Mouse (Mus musculus): Measurements from ENCODE around the gene Dner. TPM values are rescaled to one million over a fixed set of nuclear protein-coding genes. Genes with fewer than 3 reads are reported as not detected.

Dner gene
- total RNA-seq, 2 experiments from 2014 or later, result not detected

DNA sequence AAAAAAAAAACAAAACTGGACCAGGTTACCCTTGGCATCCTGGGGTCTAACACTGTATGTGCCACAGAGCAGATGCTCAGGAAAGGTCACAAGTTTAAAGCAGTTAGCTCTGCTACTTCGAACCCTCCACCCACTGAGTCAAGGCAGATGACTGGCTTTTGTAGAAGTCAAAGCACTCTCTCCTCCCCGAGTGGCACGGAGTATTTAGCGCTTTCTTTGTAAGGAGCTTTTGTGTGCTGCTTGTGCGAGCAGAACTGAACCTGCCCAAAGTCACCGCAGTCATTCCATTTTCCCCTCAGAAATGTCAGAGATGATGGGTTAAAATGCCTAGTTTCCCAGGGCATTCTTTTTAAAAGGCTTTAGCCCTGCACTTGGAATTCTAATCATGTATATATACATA is 59.1 kb downstream of the Dner start:
- DNase-seq, result no peak

DNA sequence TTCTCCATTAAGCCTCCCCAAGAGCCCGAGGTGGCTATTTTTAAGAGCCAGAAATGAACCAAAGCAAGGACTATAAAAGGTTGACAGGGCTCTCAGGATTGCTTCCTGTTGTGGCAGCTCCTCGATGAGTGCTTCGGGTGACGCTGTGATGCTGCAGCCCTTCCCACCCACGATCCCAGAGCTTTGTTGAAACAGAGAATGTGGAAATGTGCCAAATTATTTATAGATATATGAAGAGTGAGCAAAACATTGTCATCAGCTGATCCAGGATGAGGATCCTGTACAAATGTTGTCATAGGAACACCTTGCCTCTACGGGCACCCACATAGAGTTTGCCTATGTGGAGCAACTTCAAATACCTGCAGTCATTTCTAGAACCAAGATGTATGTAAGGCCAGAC is 67.8 kb downstream of the Dner start:
- DNase-seq, result no peak

DNA sequence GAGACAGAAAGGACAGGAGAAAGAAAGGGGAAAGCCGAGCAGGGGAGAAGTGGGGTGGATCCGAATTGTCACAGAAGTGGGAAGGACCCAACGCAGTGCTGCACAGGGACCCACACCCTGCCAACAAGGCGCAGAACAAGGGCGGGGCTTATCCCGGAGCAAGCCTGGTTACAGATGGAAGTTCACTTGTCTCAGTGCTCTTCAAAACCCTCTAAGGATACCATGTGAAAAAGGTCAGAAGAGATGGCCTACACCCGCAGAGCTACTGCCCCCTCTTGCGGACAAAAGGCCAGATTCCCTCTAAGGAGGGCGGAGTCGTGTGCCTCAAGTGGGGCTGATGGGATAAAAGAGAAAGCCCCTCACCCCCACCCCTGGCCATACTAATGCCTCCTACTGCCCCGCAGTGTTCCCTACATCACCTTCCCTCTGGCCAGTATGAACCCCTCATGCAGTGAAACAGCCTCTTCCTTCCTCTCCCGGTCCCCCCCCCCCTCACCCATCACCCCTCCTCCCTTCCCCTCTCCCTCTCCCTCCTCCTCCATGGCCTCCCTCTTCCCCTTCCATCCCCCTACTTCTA is 73.0 kb downstream of the Dner start:
- DNase-seq, result no peak

DNA sequence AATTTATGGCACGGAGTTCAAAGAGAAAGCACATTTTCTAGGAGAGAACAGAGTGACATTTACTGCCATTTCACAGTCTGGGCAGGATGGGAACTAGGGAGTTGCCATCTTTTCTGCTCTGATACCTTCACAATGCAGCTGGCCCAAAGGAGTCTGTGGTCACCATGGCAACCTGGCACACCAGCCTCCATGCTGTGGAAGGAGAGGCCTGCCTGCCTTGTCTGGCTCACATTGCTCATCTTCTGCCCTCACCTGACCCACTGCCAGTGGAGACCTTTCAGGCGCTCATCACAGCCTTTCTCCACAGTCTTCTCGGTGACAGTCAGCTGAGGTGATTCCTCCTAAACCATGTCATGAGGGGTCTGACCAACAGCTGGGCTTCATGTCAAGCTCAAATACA is 74.7 kb downstream of the Dner start:
- no peak for DNase-seq

DNA sequence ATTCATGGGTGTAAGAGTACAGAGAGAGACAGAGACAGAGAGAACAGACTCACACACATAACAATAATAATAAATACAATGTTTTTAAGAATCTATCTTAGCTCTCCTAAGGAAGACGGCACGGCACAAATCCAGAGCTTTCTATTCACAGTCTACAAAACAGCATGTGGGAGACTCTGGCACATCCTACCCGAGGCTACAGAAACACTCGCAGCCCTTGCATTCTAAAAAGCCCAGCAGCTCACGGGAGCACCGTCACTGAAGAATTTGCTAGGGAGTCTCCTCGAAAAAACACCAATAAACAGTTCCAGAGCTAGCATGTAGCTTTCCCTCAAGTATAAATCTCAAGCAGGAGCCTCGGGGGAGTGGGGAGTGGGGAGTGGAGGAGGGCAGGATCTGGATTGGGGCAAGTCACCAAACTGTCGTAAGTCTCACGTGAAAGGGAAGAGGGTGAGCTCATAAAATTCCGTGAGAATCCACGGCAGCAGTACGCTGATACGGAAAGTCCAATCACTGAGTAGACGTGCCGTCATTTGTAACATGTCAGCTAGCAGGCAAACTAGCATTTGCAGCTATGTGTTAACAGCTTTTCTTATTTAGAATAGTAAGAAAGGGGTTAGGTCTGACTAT is 76.8 kb downstream of the Dner start:
- DNase-seq, result peak in 1 of 2 experiments; percentile 6

DNA sequence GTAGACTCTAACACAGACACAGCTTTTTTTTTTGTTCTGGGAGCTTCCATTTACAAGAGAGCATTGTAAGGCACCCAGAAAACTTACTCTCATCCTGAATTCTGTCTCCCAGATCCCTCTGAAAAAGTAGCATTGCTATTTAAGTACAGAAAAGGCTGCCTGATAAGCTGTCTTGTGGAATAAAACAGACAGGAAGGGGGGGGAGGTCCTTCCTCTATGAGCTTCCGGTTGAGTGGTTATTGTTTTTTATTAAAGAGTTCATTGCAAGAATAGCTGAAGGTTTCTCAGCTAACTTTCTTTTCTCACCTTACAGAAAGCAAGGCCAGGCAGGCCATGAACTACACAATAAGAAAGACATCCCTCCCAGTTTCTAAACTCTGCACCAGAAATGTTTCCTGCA is 77.9 kb downstream of the Dner start:
- no peak for DNase-seq

DNA sequence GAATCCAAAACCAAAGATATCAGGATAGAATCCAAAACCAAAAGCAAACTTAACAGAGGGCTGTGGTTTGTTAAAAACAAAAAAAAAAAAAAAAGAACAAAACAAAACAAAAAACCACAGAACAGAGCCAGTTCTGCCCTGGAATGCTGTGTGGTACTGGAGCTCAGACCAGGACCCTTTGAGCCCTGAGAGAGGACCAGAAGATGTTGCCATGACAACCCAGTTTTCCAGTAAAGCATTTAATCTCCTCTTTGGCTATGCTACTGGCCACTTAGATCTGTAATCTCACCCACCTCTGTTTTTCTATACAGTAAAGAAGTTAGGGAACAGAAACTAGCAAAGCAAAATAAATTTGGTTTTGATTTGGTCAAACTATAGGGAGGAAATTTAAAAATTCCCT is 79.9 kb downstream of the Dner start:
- DNase-seq, result no peak

DNA sequence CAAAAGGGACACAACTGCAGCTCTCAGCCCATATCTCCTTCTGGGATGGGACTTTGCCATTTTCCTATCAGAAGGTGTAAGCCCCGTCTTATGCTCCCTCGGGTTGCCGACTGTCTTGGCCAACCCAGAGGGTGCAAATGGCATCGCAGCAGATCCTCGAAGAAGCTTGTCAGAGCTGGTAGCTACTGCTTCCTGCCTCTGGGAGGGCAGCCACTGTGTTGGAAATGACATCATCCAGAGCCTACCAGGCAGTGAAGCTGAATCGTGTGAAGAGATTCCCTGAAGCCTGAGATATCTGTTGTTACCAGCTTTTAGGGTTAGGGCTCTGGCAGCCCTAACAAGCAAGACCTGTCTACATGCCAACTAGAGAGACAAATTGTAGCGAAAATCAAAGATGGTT is 81.4 kb downstream of the Dner start:
- no peak for DNase-seq

DNA sequence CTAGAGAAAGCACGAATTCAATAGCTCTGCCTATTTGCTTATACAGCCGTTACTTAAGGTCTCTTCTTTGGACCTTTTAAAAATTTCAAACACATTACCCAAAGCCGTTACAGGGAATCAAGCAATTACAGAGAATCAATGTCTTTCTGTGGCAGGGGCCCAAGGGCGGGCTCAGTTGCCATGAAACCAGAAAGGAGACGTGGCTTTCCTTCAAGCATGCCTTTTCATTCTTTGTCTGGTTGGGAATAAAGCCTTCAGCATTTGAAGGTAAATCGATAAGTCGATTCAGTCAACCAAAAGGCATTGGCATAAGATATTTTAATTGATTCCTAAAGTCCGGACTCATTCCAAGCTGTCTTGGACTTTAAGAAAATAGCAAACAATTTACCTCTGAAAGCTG is 82.9 kb downstream of the Dner start:
- no peak for DNase-seq

DNA sequence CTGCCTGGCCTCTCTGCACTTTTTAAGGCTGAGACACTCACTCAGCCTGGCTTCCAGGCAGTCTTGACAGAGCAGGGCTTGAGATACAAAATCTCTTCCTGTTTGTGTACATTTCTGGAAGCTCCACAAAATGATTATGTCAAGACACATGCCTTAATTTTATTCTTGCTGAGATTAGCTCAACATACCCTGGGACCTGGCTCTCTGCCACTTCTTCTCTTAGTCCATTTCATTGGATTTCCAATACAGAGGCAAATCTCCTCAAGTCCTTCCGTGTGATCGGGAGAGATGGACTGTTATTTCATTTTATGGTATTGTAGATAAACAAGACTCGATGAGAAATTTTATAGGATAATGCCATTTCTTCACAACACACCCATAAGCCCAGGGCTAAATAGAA is 84.7 kb downstream of the Dner start:
- no peak for DNase-seq

DNA sequence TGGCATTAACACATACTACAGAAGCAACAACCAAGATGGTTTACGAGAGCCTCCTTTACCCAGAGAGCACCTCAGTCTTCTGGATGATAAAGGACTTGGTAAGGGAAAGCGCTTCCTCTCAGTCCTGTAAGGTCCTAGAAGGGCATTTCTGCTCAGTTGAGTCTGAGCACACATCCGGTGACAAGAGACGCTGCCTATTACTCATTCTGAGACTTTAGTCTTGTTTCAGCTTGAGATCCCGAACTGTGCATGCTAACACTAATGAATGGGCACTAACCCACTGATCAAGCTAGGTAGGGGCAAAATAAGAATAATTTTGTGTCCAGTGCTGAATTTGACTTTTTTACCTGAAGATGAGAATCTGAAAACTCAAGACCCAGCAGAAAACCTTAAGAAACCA is 97.0 kb downstream of the Dner start:
- DNase-seq, result no peak

DNA sequence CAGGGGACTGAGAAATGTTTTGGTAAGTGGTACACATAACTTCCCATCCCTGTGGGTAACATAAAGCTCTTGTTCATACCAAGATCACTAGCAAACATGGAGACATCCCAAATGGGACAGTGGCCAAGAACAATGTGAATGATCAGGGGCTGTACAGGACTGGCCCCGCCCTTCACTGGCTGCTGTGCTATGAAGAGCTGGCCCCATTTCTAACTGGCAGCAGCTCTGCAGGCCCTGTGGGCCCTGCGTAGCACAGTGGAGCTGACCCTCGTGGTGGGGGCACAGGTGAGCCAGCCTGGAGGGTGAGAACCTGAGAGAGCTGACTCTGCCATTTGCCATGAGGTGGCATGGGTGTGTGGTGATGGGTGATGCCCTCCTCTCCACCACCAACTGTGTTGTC is 100.0 kb downstream of the Dner start:
- DNase-seq, result no peak

DNA sequence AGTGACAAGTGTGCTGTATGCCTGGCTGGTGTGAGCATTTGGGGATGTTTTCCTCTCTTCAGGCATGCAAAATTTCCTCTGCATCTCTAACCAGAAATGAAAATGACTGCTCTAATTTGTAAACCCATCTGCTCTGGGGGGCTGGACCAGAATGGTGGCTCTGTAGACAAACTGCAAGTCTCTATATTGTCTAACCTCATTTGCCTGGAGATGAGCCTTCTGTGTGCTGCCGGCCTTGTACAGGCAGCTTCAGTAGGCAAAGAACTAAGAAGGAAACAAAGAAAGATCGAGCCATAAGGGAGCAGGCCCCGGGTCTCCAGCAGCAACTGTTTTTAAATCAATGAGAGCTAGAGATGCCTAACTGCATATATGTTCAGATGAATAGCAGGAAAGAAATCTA is 103.6 kb downstream of the Dner start:
- no peak for DNase-seq

DNA sequence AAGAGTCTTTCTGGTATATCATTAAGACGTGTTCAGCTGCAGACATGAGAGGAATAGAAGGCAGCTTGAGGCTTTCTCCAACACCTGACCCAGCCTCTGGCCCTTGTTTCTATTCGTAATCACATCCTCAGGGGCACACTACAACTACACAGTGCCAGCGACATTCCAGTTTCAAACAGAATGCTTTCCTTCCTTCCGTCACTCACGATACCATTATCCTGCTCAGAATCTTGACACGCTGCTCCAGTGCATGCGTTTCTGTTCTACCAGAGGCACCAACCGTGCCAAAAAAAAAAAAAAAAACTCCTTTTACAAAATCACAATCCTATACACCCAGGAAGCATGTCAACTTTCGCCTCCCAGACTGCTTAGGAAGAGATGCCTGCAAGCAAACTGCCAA is 105.5 kb downstream of the Dner start:
- DNase-seq, result no peak

DNA sequence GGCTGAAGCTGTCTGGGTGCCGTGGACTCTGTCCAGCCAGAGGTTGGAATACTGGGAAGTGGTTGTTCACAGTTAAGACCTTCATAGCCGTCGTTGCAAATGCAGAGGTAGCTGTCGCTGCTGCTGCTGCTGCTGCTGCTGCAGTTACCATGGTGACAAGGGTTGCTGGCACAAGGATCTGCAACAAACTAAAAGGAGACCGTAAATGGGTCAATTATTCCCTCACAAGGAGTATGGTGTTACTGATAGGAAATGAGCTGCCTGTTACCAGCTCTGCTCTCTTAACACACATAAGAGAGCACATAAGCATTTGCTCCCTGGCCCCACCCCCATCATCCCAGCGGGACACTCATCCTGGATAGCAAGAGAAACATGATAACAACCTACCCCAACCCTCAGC is 110.6 kb downstream of the Dner start:
- no peak for DNase-seq

DNA sequence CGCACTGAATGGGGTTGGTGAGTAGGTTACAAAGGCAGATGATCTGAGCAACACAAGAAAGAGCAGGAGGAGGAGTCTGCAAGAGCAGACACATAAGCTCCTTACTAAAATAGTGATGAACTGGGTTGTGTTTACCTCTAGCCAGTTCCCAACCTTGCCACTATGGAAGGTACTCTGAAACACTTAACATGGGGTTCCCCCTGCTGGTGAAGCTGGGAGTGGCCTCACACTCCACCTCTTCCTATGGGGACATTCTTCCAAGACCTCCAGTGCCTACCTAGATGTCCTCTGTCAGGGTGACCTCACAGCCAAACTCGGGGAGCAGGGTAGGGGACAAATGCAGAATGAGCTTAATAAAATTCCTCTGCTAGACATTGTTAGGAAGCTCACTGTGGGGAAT is 114.2 kb downstream of the Dner start:
- peak; percentile 54 to 87 for DNase-seq

DNA sequence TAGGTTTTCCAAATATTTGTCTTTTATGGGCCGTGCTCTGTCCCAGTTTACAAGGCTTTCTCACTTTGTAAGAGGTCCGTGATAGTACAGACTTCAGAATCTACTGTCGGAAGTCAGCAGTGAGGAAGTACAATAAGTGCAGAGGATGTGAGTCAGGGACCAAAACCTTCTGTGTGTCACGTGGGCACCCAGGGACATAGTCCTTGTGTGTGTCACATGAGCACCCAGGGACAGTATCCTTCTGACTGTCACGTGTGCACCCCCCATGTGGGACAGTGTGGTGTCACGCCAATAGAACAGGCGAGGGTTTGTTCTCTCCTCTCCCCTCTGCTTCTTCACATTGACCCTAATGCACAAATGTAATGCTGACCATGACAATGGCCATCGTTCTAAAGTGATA is 134.2 kb downstream of the Dner start:
- DNase-seq, result peak; percentile 20 to 65

DNA sequence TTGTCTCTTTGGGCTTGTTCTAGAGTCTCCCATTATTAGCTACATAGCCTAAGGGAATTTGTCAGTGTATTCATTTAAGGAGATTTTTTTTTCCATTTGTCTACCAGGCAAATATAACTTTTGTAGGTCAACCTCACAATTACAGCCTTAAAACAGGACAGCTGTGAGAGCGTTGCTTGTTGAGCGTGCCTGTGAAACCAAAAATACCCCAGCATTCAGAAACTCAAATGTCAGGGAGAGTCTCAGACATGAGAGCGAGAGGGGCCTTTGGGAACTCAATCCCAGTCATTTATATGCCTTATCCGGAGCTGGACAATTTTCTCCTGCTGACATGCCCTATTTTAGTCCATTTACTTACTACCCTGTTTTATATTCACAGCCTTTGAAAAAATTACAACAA is 134.6 kb downstream of the Dner start:
- DNase-seq, result no peak

DNA sequence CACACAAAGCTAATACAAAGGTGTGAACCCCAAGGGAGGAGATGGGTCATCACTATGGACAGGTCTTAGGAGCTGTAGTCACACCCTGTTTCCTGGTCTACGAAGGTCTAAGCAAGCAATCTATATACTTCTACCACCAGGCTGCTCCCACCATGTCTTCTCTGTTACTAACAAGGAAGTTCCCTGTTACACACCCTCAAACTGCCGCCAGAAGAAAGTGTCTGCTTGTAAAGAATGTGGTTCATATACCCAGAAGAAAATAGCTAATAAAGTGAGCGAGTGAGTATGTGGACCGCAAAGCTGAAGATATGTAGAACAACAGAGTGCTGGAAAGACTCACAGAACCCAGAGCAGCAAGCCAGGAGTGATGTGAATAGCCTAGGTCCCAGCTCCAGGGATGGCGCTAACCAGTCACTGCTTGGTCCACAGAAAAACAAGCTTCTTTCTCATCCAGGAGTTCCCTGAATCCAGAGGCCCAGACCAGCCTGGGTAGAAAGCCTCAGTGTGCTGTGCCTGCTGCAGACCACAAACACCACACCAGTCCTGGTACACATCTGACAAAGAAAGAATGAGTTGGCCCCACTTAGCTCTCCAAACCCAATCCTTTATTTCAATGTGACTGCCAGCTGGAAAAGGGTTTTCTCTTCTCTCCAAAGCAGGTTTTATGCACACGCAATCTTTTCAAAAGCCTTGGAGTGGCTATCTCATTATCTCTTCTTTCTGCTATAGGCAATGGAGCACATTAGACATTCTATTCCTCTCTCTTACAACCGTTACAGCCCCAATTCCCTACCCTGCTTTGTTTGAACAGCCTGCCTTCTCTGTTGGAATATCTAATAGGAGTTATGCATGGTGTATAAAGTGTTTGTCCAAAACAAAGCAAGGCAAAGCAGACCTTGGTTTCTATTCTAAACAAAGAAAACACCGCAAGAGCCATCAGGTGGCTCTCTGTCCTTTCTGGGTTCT is 139.2 kb downstream of the Dner start:
- DNase-seq, result no peak

DNA sequence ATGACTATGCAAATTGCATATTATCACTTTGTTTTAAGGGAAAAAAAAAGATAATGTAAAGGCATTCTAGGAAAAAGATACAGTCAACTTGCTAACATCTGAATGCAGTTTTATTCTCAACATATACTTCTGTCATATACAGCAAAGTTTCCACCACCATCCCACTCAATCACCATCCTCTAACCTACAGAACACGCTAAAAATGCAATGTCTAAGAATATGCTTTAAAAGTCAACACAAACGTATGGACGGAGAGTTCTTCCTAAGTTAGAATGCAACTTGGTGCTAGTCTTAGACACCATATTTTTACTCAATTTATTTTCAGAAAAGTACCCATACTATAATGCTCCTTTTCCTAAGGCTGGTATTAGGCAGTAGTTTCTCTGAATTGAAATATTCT is 144.0 kb downstream of the Dner start:
- no peak for DNase-seq

DNA sequence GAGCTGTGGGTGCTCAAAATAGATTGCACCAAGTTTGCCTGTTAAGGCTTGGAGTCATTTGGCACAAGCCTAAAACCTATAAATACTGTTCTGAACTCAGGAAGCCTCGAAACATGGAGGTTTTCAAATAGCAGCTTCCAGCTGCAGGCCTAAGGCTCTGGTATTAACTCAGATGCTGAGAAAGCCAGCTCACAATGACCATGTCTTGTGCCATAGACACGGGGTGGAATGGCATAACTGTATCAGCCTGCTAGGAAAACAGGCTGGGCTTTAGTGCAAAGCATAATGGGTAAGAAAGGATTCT is 146.0 kb downstream of the Dner start:
- DNase-seq, result no peak

DNA sequence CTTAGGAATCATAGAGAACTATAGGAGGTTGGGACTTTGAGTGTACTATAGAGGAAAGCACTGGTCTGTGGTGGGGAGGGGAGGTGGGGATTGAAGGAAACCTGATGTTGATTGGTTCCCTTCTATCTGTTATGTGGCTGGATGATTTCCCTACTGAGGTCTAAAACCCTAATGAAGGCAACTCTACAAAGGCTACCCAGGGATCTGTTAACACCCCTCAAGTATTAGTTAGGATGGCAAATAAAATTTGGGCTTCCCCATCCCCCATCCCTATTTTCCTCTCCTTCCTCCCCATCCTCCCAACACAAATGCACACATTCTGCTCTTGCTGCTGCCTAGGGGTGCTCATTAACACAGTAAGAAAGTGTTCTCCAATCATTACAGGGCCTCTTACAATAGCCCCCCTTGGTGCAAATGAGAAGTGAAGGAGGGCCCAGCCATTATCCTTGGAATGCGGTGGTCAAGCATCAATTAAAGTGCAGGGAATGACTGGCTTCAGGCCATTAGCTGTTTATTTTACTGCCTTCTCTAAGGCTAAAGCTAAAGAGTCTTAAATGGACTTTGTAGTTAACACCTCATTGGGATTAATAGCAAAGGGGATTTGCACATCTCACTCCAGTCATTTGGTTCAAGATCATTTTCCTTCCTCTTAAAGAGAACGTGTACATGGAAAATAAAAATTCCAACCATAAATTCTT is 146.5 kb downstream of the Dner start:
- no peak for DNase-seq

DNA sequence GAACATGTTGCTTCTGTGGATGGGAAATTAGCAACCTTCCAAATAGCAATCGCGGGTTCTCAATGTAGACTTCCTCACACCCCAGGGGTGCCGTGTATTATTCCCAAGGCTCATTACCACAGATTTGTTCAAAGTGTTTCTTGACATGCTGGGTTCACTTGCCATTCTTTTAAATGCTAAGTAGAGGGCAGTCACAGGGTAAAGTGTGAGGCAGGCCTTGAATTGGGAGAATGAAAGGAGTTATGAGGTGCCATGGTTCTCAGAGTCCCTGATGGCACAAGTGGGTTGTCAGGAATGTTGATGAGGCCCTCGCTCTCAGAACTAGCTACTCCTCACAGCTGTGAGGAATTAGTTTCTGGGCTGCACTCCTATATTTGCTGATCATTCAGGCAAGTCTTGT is 160.0 kb downstream of the Dner start:
- no peak for DNase-seq

All from heart, adult 18-20 months (tissue).